Mouse (Mus musculus) forebrain, embryonic 16.5 days (tissue): ENCODE measurements around the gene Rab22a. TPM values are rescaled to one million over a fixed set of nuclear protein-coding genes. Genes with fewer than 3 reads are reported as not detected.
A peak's percentile ranks its signal among the peaks of the same experiment; 100 is the strongest.
"Not testable (repeated sequence)": the region's sequence is repeated elsewhere in the genome, so short reads cannot be mapped to it uniquely, and the experiment has no call there.

Source experiments
- ATAC-seq: fragments of 200-750 bp; cut with Nextera tagmentation; 2 replicates; pipeline ENCODE4 v1.8.0; 2017; ENCODE audit warnings: mild to moderate bottlenecking, moderate library complexity
- H3K27ac ChIP-seq: fragments of 300-500 bp; sonication (generic); 2 replicates; pipeline ENCODE4 v1.5.1; 2014; ENCODE audit warnings: low read length, control low read depth
- H3K27me3 ChIP-seq: fragments of 300-500 bp; sonication (generic); replicated peaks from 2 replicates; pipeline ENCODE4 v1.6.1; 2014; ENCODE audit warnings: low read length; ENCODE audit not compliant: control insufficient read depth, insufficient read depth
- H3K36me3 ChIP-seq: fragments of 300-500 bp; sonication (generic); 2 replicates; pipeline ENCODE4 v1.6.1; 2014; ENCODE audit not compliant: control insufficient read depth, insufficient read depth
- H3K4me1 ChIP-seq: fragments of 300-500 bp; sonication (generic); replicated peaks from 2 replicates; pipeline ENCODE4 v1.6.1; 2014; ENCODE audit warnings: low read length; ENCODE audit not compliant: control insufficient read depth, insufficient read depth
- H3K4me2 ChIP-seq: fragments of 300-500 bp; sonication (generic); 2 replicates; pipeline ENCODE4 v1.6.1; 2014; ENCODE audit warnings: mild to moderate bottlenecking, low read length, control low read depth
- H3K4me3 ChIP-seq: fragments of 300-500 bp; sonication (generic); replicated peaks from 2 replicates; pipeline ENCODE4 v1.5.1; 2014; ENCODE audit warnings: mild to moderate bottlenecking, low read length, control low read depth
- H3K9ac ChIP-seq: fragments of 300-500 bp; sonication (generic); replicated peaks from 2 replicates; pipeline ENCODE4 v1.6.1; 2014; ENCODE audit warnings: low read depth, low read length, control low read depth
- H3K9me3 ChIP-seq: fragments of 300-500 bp; sonication (generic); 2 replicates; pipeline ENCODE4 v1.6.1; 2016; ENCODE audit warnings: low read length; ENCODE audit not compliant: control insufficient read depth
- WGBS: fragments of 180-500 bp; shearing (Covaris S2); extraction: QIAGEN DNeasy Blood & Tissue Kit; methylation state at CpG from one replicate; pipeline ENCODE4 v1.1.7; 2014; 5-methylcytosine and 5-hydroxymethylcytosine counted together
- polyA plus RNA-seq: library from polyadenylated mRNA; unstranded; fragments of >200 nt; fragmentation: Nextera tagmentation; extraction: Ambion mirVana; gene quantifications from 2 replicates; pipeline ENCODE4 v1.2.1, GENCODE M21; 2015

Rab22a gene
- polyA plus RNA-seq, 1 experiment from 2014 or later = 35.0 TPM

DNA sequence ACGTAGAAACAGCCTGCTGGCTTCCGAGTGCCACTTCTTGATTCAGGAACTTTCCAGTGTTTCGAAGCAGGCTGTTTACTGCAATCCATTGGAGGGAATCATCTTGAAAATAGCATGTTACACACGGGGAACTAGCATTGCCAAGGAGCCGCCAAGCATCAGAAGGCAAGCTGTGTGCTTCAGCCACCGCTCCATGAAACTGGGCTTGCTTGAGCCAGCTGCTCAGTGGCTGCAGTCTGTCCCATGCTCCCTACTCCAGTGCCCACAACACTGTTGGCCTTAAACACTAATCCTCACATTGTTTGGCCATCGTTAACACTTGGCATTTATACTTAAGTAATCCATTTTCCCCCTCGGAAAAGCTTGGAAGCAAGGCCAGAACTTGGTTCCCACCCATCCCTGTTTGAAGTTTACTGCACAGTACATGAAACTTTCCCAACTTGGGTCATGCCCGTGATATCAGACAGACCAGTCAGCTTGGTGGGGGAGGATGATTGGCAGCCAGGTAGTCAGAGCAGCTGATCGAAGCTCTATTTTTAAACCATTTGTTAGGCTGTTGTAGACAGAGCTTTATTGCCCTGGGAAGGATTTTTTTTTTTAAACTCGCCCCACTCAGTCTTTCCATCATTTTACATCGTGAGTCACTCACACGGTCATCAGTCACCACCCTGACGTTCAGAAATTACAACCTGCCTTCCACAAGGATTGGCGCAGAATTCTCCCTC lies 46.4 kb downstream of the Rab22a start:
- WGBS = 70% methylated on average over 15 of the region's 15 CpGs
- H3K9ac ChIP-seq = no peak overlapping the region
- no peaks in the 10 kb centered on the region for H3K9me3 ChIP-seq
- no peaks in the 10 kb centered on the region for H3K27me3 ChIP-seq
- no peak overlapping the region for H3K4me3 ChIP-seq
- 0 out of 2 replicates have a peak, but pooled peaks cover 9% of the 10 kb centered on the region for H3K4me1 ChIP-seq
- no peak overlapping the region for H3K27ac ChIP-seq
- H3K4me2 ChIP-seq = no peak overlapping the region
- peaks cover 5% of the 10 kb centered on the region for H3K36me3 ChIP-seq
- no peak for ATAC-seq

GRCm38 (mm10) chr2:173707626-173708025 lies 48.1 kb downstream of the Rab22a start:
- not testable (repeated sequence) for ATAC-seq, H3K9me3 ChIP-seq, H3K27me3 ChIP-seq, H3K4me3 ChIP-seq, H3K27ac ChIP-seq, H3K4me2 ChIP-seq, H3K36me3 ChIP-seq, H3K9ac ChIP-seq, H3K4me1 ChIP-seq

- Histone ChIP-seq H3K4me2 (no peak overlapping the region), H3K4me3 (no peak overlapping the region), H3K27ac (no peak overlapping the region), H3K9me3 (no peaks in the 10 kb centered on the region), H3K4me1 (0 out of 2 replicates have a peak, but pooled peaks cover 7% of the 10 kb centered on the region), H3K36me3 (no peaks in the 10 kb centered on the region), H3K9ac (no peak overlapping the region), H3K27me3 (no peaks in the 10 kb centered on the region)
- peak; percentile 59; the same call in 1 of the 2 replicates for ATAC-seq
- 54% methylated on average over 6 of the region's 6 CpGs for WGBS
Observed at GRCm38 (mm10) chr2:173710193-173710592, 50.6 kb downstream of the Rab22a start.

- Histone ChIP-seq H3K4me1 (0 out of 2 replicates have a peak, but pooled peaks cover 7% of the 10 kb centered on the region), H3K36me3 (no peaks in the 10 kb centered on the region), H3K9ac (no peak overlapping the region), H3K4me3 (no peak overlapping the region), H3K27me3 (no peaks in the 10 kb centered on the region), H3K27ac (no peak overlapping the region), H3K9me3 (no peaks in the 10 kb centered on the region), H3K4me2 (no peak overlapping the region)
- no peak for ATAC-seq
- 52% methylated on average over 10 of the region's 10 CpGs for WGBS
Observed at GRCm38 (mm10) chr2:173712656-173713055, 53.1 kb downstream of the Rab22a start.

DNA sequence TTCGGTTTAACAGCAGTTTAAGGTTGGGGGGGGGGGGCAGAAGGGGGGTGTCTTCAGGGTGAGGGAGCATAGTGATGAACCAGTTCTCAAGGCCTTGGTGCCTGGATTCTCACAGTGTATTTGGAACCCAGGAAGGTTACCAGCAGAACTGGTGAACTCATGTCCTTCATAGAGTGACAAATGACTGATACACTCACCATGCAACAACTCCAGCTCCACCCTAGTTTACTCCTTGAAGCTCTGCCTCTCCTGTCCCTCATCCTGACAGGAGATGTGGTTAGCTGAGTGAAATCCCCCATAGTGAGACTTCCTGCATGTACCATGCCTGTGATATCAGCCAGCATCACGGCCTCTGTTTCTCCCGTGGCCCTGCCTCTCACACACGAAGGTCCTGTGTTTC lies 53.7 kb downstream of the Rab22a start:
- Histone ChIP-seq H3K27ac (no peak overlapping the region), H3K9me3 (no peaks in the 10 kb centered on the region), H3K4me2 (no peak overlapping the region), H3K9ac (no peak overlapping the region), H3K36me3 (no peaks in the 10 kb centered on the region), H3K4me1 (0 out of 2 replicates have a peak, but pooled peaks cover 7% of the 10 kb centered on the region), H3K4me3 (no peak overlapping the region), H3K27me3 (no peaks in the 10 kb centered on the region)
- 72% methylated on average over 4 of the region's 4 CpGs for WGBS
- no peak for ATAC-seq

- ATAC-seq = no peak
- H3K9me3 ChIP-seq = no peaks in the 10 kb centered on the region
- no peak overlapping the region for H3K27ac ChIP-seq
- no peaks in the 10 kb centered on the region for H3K27me3 ChIP-seq
- 39% methylated on average over 8 of the region's 8 CpGs for WGBS
- H3K4me3 ChIP-seq = no peak overlapping the region
- no peak overlapping the region for H3K9ac ChIP-seq
- H3K4me2 ChIP-seq = no peak overlapping the region
- no peaks in the 10 kb centered on the region for H3K36me3 ChIP-seq
- 0 out of 2 replicates have a peak, but pooled peaks cover 5% of the 10 kb centered on the region for H3K4me1 ChIP-seq
Observed at GRCm38 (mm10) chr2:173714620-173715218, 55.2 kb downstream of the Rab22a start.

DNA sequence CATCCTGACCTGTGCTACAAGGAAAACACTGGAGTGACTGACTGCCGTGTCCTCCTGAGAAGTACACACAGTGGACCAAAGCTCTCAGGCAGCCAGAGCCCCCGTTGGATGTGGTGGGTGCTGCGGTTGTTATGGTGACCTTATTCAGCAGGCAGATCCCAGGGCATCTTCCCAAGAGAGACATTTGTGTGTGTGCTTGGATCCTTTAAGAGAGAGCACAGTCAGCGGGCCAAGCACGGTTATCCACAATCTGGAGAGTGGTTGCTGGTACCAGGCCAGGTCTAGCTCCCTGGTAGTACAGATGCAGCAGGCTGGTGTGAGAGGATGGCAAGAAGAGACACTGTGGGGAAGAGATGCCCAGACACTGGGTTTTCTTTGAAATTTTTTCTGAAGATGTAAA lies 57.4 kb downstream of the Rab22a start:
- Histone ChIP-seq H3K4me1 (0 out of 2 replicates have a peak, but pooled peaks cover 2% of the 10 kb centered on the region), H3K4me2 (no peak overlapping the region), H3K4me3 (no peak overlapping the region), H3K9ac (no peak overlapping the region), H3K27me3 (no peaks in the 10 kb centered on the region), H3K36me3 (no peaks in the 10 kb centered on the region), H3K27ac (no peak overlapping the region), H3K9me3 (no peaks in the 10 kb centered on the region)
- 80% methylated on average over 5 of the region's 5 CpGs for WGBS
- no peak for ATAC-seq

- 90% methylated on average over 5 of the region's 7 CpGs for WGBS
- H3K36me3 ChIP-seq, H3K9me3 ChIP-seq, H3K4me1 ChIP-seq, H3K27me3 ChIP-seq, H3K4me3 ChIP-seq, H3K4me2 ChIP-seq, H3K9ac ChIP-seq, ATAC-seq, H3K27ac ChIP-seq: not testable (repeated sequence)
Observed at GRCm38 (mm10) chr2:173719115-173719514, 59.6 kb downstream of the Rab22a start, which contains the start of gene 1700010B08Rik. TSS of gene 1700010B08Rik (plus strand) at chr2:173719415.

DNA sequence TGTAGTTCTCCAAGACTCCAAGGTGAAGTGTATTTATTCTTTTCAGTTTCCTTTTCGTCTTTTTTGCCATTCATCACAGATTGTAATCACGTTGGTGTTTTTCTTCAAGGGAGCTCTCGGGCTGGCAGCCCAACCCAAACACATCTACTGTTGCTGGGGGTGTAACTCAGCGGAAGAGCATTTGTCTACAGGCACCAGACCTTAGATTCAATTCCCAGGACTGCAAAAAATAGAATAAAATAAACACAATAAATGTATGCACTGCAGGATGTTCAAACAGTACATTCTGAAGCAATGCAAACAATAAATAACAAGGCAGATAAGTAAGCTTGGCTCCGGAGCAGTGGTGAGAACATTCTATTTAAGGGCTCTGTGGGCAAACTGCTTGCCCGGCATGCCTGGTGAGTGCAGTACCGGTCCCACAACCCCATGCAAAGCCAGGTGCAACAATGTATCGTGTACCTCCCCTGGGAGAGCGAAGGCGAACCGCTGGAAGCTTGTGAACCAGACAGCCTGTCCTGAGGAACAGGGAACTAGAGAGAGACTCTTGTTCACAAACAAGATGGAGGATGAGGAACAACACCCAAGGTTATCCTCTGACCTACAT lies 62.8 kb downstream of the Rab22a start:
- WGBS = 79% methylated on average over 11 of the region's 11 CpGs
- Histone ChIP-seq H3K9ac (no peak overlapping the region), H3K27me3 (no peaks in the 10 kb centered on the region), H3K4me3 (no peak overlapping the region), H3K9me3 (no peaks in the 10 kb centered on the region), H3K4me2 (no peak overlapping the region), H3K27ac (no peak overlapping the region), H3K4me1 (no peaks in the 10 kb centered on the region), H3K36me3 (no peaks in the 10 kb centered on the region)
- no peak for ATAC-seq
